Mouse (Mus musculus) gastrocnemius, adult 2 months (tissue): Measurements from ENCODE around the gene Tnr. TPM values are rescaled to one million over a fixed set of nuclear protein-coding genes. Genes with fewer than 3 reads are reported as not detected.
A peak's percentile ranks its signal among the peaks of the same experiment; 100 is the strongest.

Experiments used
- DNase-seq: peaks from one replicate; pipeline ENCODE4 v3.0.0; 2022
- H3K27ac ChIP-seq: fragments of 200-600 bp; 2 replicates; pipeline ENCODE4 v1.8.1; 2022; ENCODE audit warnings: mild to moderate bottlenecking
- H3K4me3 ChIP-seq: fragments of 200-600 bp; 2 replicates; pipeline ENCODE4 v1.8.1; 2022; ENCODE audit warnings: mild to moderate bottlenecking, moderate library complexity
- CTCF ChIP-seq: fragments of 200-600 bp; IDR thresholded peaks from 2 replicates; pipeline ENCODE4 v1.8.1; 2022; ENCODE audit warnings: antibody characterized with exemption, mild to moderate bottlenecking, moderate library complexity
- intact Hi-C: fragments of 180-260 bp; cut with DNase I; formaldehyde crosslinking; loops from one replicate; pipeline ENCODE4 v1.15.1; 2025
- total RNA-seq, 2 experiments: library from RNA; stranded (reverse); gene quantifications; 2 replicates each; pipeline ENCODE4 v1.2.3; 2021

Gene Tnr
- total RNA-seq, 2 experiments from 2014 or later, result not detected

GRCm38 (mm10) chr1:159704925-159705324 is 181.4 kb downstream of the Tnr start:
- Histone ChIP-seq H3K27ac (no peak overlapping the region), H3K4me3 (no peak overlapping the region)
- DNase-seq, result no peak
- TF ChIP-seq CTCF, result no peak
- intact Hi-C loops, result no loop called here

- intact Hi-C loops, result no loop called here
- Histone ChIP-seq H3K27ac (no peak overlapping the region), H3K4me3 (no peak overlapping the region)
- no peak for DNase-seq
- TF ChIP-seq CTCF, result no peak
These were observed 192.7 kb downstream of the Tnr start for GRCm38 (mm10) chr1:159716301-159716700.

GRCm38 (mm10) chr1:159717016-159717415 is 193.4 kb downstream of the Tnr start:
- peak; percentile 24 for DNase-seq
- TF ChIP-seq CTCF, result no peak
- intact Hi-C loops, result no loop called here
- no peak overlapping the region for H3K4me3 ChIP-seq
- no peak overlapping the region for H3K27ac ChIP-seq

GRCm38 (mm10) chr1:159723733-159724132 is 200.2 kb downstream of the Tnr start:
- H3K4me3 ChIP-seq, result no peak overlapping the region
- intact Hi-C loops, result no loop called here
- no peak for DNase-seq
- H3K27ac ChIP-seq, result no peak overlapping the region
- TF ChIP-seq CTCF, result no peak

GRCm38 (mm10) chr1:159729270-159729669 is 205.7 kb downstream of the Tnr start:
- no peak for DNase-seq
- no peak overlapping the region for H3K27ac ChIP-seq
- intact Hi-C loops, result no loop called here
- no peak overlapping the region for H3K4me3 ChIP-seq
- no peak for TF ChIP-seq CTCF

- DNase-seq, result no peak
- intact Hi-C loops, result no loop called here
- Histone ChIP-seq H3K4me3 (no peak overlapping the region), H3K27ac (no peak overlapping the region)
- TF ChIP-seq CTCF, result no peak
These were observed 207.3 kb downstream of the Tnr start for GRCm38 (mm10) chr1:159730826-159731225.

GRCm38 (mm10) chr1:159735099-159735498 is 211.5 kb downstream of the Tnr start:
- DNase-seq, result no peak
- H3K27ac ChIP-seq, result no peak overlapping the region
- intact Hi-C loops, result no loop called here
- no peak overlapping the region for H3K4me3 ChIP-seq
- no peak for TF ChIP-seq CTCF

GRCm38 (mm10) chr1:159739478-159739877 is 215.9 kb downstream of the Tnr start:
- no peak overlapping the region for H3K27ac ChIP-seq
- intact Hi-C loops, result no loop called here
- no peak for DNase-seq
- TF ChIP-seq CTCF, result no peak
- H3K4me3 ChIP-seq, result no peak overlapping the region

- intact Hi-C loops, result no loop called here
- Histone ChIP-seq H3K4me3 (no peak overlapping the region), H3K27ac (no peak overlapping the region)
- DNase-seq, result no peak
- TF ChIP-seq CTCF, result no peak
These were observed 217.9 kb downstream of the Tnr start for GRCm38 (mm10) chr1:159741237-159742002.

- no peak for DNase-seq
- intact Hi-C loops, result no loop called here
- Histone ChIP-seq H3K27ac (no peak overlapping the region), H3K4me3 (no peak overlapping the region)
- TF ChIP-seq CTCF, result no peak
These were observed 218.4 kb downstream of the Tnr start for GRCm38 (mm10) chr1:159742003-159742274.

GRCm38 (mm10) chr1:159743744-159744253 is 220.2 kb downstream of the Tnr start:
- TF ChIP-seq CTCF, result no peak
- Histone ChIP-seq H3K27ac (no peak overlapping the region), H3K4me3 (no peak overlapping the region)
- no peak for DNase-seq
- intact Hi-C loops, result no loop called here

GRCm38 (mm10) chr1:159745311-159745710 is 221.7 kb downstream of the Tnr start:
- TF ChIP-seq CTCF, result no peak
- Histone ChIP-seq H3K4me3 (no peak overlapping the region), H3K27ac (no peak overlapping the region)
- DNase-seq, result no peak
- intact Hi-C loops, result no loop called here

- intact Hi-C loops, result no loop called here
- Histone ChIP-seq H3K27ac (no peak overlapping the region), H3K4me3 (no peak overlapping the region)
- no peak for TF ChIP-seq CTCF
- DNase-seq, result no peak
These were observed 224.4 kb downstream of the Tnr start for GRCm38 (mm10) chr1:159747969-159748368.

- H3K27ac ChIP-seq, result no peak overlapping the region
- intact Hi-C loops, result no loop called here
- DNase-seq, result no peak
These were observed 226.8 kb downstream of the Tnr start for GRCm38 (mm10) chr1:159750411-159750810.

More at GRCm38 (mm10) chr1:159750411-159750810, 226.8 kb downstream of the Tnr start:
- no peak overlapping the region for H3K4me3 ChIP-seq
- TF ChIP-seq CTCF, result no peak
